Mouse (Mus musculus) testis, adult 2 months (tissue): ENCODE data around the gene Psmd11.

ENCODE experiments used
- CTCF ChIP-seq: fragments of 200-500 bp; IDR thresholded peaks from 2 replicates; pipeline ENCODE4 v1.5.1; 2012; ENCODE audit warnings: low read depth, mild to moderate bottlenecking, inconsistent platforms, low read length, moderate library complexity; ENCODE audit not compliant: control insufficient read depth, insufficient read depth, insufficient replicate concordance
- POLR2A ChIP-seq: fragments of 200-500 bp; IDR thresholded peaks from 2 replicates; pipeline ENCODE4 v1.6.1; 2012; ENCODE audit warnings: low read depth, mild to moderate bottlenecking, inconsistent platforms, low read length, moderate library complexity; ENCODE audit not compliant: control insufficient read depth

- no peak for TF ChIP-seq CTCF
- TF ChIP-seq POLR2A = no peak
These were observed 46.4 kb downstream of the Psmd11 start for GRCm38 (mm10) chr11:80474846-80475245.
